Mouse (Mus musculus): ENCODE data around the gene Gm47996. TPM values are rescaled to one million over a fixed set of nuclear protein-coding genes. Genes with fewer than 3 reads are reported as not detected.

Gm47996 gene
- polyA plus RNA-seq, 1 experiment from 2014 or later: not detected

GRCm38 (mm10) chr1:151214862-151215261, 4.9 kb downstream of the Gm47996 start:
- Histone ChIP-seq H3K27me3 (no peaks in the 10 kb centered on the region), H3K4me1 (no peaks in the 10 kb centered on the region; the same call in 1 of the 2 replicates), H3K27ac (no peak overlapping the region), H3K9me3 (replicated peaks) (no peaks in the 10 kb centered on the region), H3K36me3 (ENCODE audit: poor library complexity, severe bottlenecking) (no peaks in the 10 kb centered on the region), H3K4me2 (no peak overlapping the region), H3K9ac (no peak overlapping the region), H3K4me3 (no peak overlapping the region)
- 78% methylated on average over 2 of the region's 2 CpGs for WGBS
- ATAC-seq: no peak

GRCm38 (mm10) chr1:151215985-151216384, 6.1 kb downstream of the Gm47996 start:
- no peak for ATAC-seq
- no peak overlapping the region for H3K4me2 ChIP-seq
- no peaks in the 10 kb centered on the region for H3K9me3 ChIP-seq (replicated peaks)
- no peaks in the 10 kb centered on the region for H3K36me3 ChIP-seq (ENCODE audit: poor library complexity, severe bottlenecking)
- no peak overlapping the region for H3K4me3 ChIP-seq
- no peaks in the 10 kb centered on the region for H3K27me3 ChIP-seq
- 83% methylated on average over 1 of the region's 1 CpGs for WGBS
- no peak overlapping the region for H3K27ac ChIP-seq
- H3K9ac ChIP-seq: no peak overlapping the region
- no peaks in the 10 kb centered on the region; the same call in 1 of the 2 replicates for H3K4me1 ChIP-seq

GRCm38 (mm10) chr1:151216417-151216816, 6.5 kb downstream of the Gm47996 start:
- 73% methylated on average over 3 of the region's 3 CpGs for WGBS
- no peaks in the 10 kb centered on the region for H3K36me3 ChIP-seq (ENCODE audit: poor library complexity, severe bottlenecking)
- no peak for ATAC-seq
- no peaks in the 10 kb centered on the region for H3K9me3 ChIP-seq (replicated peaks)
- no peak overlapping the region for H3K4me2 ChIP-seq
- H3K27me3 ChIP-seq: no peaks in the 10 kb centered on the region
- no peak overlapping the region for H3K27ac ChIP-seq
- H3K9ac ChIP-seq: no peak overlapping the region
- H3K4me3 ChIP-seq: no peak overlapping the region
- H3K4me1 ChIP-seq: no peaks in the 10 kb centered on the region; the same call in 1 of the 2 replicates

GRCm38 (mm10) chr1:151219045-151219444, 9.1 kb downstream of the Gm47996 start:
- Histone ChIP-seq H3K4me2 (no peak overlapping the region), H3K4me3 (no peak overlapping the region), H3K36me3 (ENCODE audit: poor library complexity, severe bottlenecking) (no peaks in the 10 kb centered on the region), H3K9me3 (replicated peaks) (no peaks in the 10 kb centered on the region), H3K4me1 (no peaks in the 10 kb centered on the region; the same call in 1 of the 2 replicates), H3K9ac (no peak overlapping the region), H3K27me3 (no peaks in the 10 kb centered on the region), H3K27ac (no peak overlapping the region)
- no peak for ATAC-seq
- WGBS: 91% methylated on average over 5 of the region's 5 CpGs

GRCm38 (mm10) chr1:151220098-151220497, 10.2 kb downstream of the Gm47996 start:
- Histone ChIP-seq H3K4me2 (no peak overlapping the region), H3K4me3 (no peak overlapping the region), H3K9me3 (replicated peaks) (no peaks in the 10 kb centered on the region), H3K27ac (no peak overlapping the region), H3K36me3 (ENCODE audit: poor library complexity, severe bottlenecking) (no peaks in the 10 kb centered on the region), H3K9ac (no peak overlapping the region), H3K27me3 (no peaks in the 10 kb centered on the region), H3K4me1 (no peaks in the 10 kb centered on the region)
- ATAC-seq: no peak
- 65% methylated on average over 7 of the region's 7 CpGs for WGBS

GRCm38 (mm10) chr1:151222561-151223267, 12.8 kb downstream of the Gm47996 start:
- no peak overlapping the region for H3K9ac ChIP-seq
- no peaks in the 10 kb centered on the region for H3K27me3 ChIP-seq
- no peaks in the 10 kb centered on the region for H3K36me3 ChIP-seq (ENCODE audit: poor library complexity, severe bottlenecking)
- no peaks in the 10 kb centered on the region for H3K9me3 ChIP-seq (replicated peaks)
- H3K4me1 ChIP-seq: no peaks in the 10 kb centered on the region
- ATAC-seq: no peak
- H3K4me2 ChIP-seq: no peak overlapping the region
- 86% methylated on average over 10 of the region's 10 CpGs for WGBS
- H3K4me3 ChIP-seq: no peak overlapping the region
- H3K27ac ChIP-seq: no peak overlapping the region

GRCm38 (mm10) chr1:151223377-151223776, 13.4 kb downstream of the Gm47996 start:
- ATAC-seq: no peak
- no peak overlapping the region for H3K4me3 ChIP-seq
- no peaks in the 10 kb centered on the region for H3K4me1 ChIP-seq
- no peaks in the 10 kb centered on the region for H3K27me3 ChIP-seq
- no peaks in the 10 kb centered on the region for H3K36me3 ChIP-seq (ENCODE audit: poor library complexity, severe bottlenecking)
- no peaks in the 10 kb centered on the region for H3K9me3 ChIP-seq (replicated peaks)
- WGBS: 86% methylated on average over 1 of the region's 1 CpGs
- H3K9ac ChIP-seq: no peak overlapping the region
- no peak overlapping the region for H3K4me2 ChIP-seq
- no peak overlapping the region for H3K27ac ChIP-seq

GRCm38 (mm10) chr1:151224536-151224935, 14.6 kb downstream of the Gm47996 start:
- no peak for ATAC-seq
- Histone ChIP-seq H3K36me3 (ENCODE audit: poor library complexity, severe bottlenecking) (no peaks in the 10 kb centered on the region), H3K27me3 (no peaks in the 10 kb centered on the region), H3K4me2 (no peak overlapping the region), H3K4me1 (no peaks in the 10 kb centered on the region), H3K9me3 (replicated peaks) (no peaks in the 10 kb centered on the region), H3K9ac (no peak overlapping the region), H3K27ac (no peak overlapping the region), H3K4me3 (no peak overlapping the region)
- WGBS: 94% methylated on average over 1 of the region's 1 CpGs

GRCm38 (mm10) chr1:151227506-151227905, 17.6 kb downstream of the Gm47996 start:
- no peak overlapping the region for H3K27ac ChIP-seq
- ATAC-seq: no peak
- H3K9me3 ChIP-seq (replicated peaks): no peaks in the 10 kb centered on the region
- H3K36me3 ChIP-seq (ENCODE audit: poor library complexity, severe bottlenecking): no peaks in the 10 kb centered on the region
- no peaks in the 10 kb centered on the region for H3K4me1 ChIP-seq
- no peak overlapping the region for H3K4me2 ChIP-seq
- H3K9ac ChIP-seq: no peak overlapping the region
- H3K27me3 ChIP-seq: no peaks in the 10 kb centered on the region
- H3K4me3 ChIP-seq: no peak overlapping the region
- WGBS: 88% methylated on average over 8 of the region's 8 CpGs

GRCm38 (mm10) chr1:151228320-151228989, 18.5 kb downstream of the Gm47996 start:
- Histone ChIP-seq H3K9me3 (replicated peaks) (no peaks in the 10 kb centered on the region), H3K4me1 (no peaks in the 10 kb centered on the region), H3K27ac (no peak overlapping the region), H3K36me3 (ENCODE audit: poor library complexity, severe bottlenecking) (no peaks in the 10 kb centered on the region), H3K4me3 (no peak overlapping the region), H3K27me3 (no peaks in the 10 kb centered on the region), H3K9ac (no peak overlapping the region), H3K4me2 (no peak overlapping the region)
- 72% methylated on average over 1 of the region's 1 CpGs for WGBS
- no peak for ATAC-seq

GRCm38 (mm10) chr1:151232346-151232745, 22.4 kb downstream of the Gm47996 start:
- Histone ChIP-seq H3K4me1 (no peaks in the 10 kb centered on the region), H3K4me3 (no peak overlapping the region), H3K4me2 (no peak overlapping the region), H3K27me3 (no peaks in the 10 kb centered on the region), H3K27ac (no peak overlapping the region), H3K36me3 (ENCODE audit: poor library complexity, severe bottlenecking) (no peaks in the 10 kb centered on the region), H3K9me3 (replicated peaks) (no peaks in the 10 kb centered on the region), H3K9ac (no peak overlapping the region)
- no peak for ATAC-seq
- WGBS: 86% methylated on average over 3 of the region's 3 CpGs

GRCm38 (mm10) chr1:151233756-151234155, 23.8 kb downstream of the Gm47996 start:
- ATAC-seq: no peak
- H3K9me3 ChIP-seq (replicated peaks): no peaks in the 10 kb centered on the region
- H3K9ac ChIP-seq: no peak overlapping the region
- H3K4me2 ChIP-seq: no peak overlapping the region
- 88% methylated on average over 3 of the region's 3 CpGs for WGBS
- H3K4me3 ChIP-seq: no peak overlapping the region
- H3K27me3 ChIP-seq: no peaks in the 10 kb centered on the region
- H3K36me3 ChIP-seq (ENCODE audit: poor library complexity, severe bottlenecking): no peaks in the 10 kb centered on the region
- no peak overlapping the region for H3K27ac ChIP-seq
- H3K4me1 ChIP-seq: no peaks in the 10 kb centered on the region
